In the genomic region with DNA sequence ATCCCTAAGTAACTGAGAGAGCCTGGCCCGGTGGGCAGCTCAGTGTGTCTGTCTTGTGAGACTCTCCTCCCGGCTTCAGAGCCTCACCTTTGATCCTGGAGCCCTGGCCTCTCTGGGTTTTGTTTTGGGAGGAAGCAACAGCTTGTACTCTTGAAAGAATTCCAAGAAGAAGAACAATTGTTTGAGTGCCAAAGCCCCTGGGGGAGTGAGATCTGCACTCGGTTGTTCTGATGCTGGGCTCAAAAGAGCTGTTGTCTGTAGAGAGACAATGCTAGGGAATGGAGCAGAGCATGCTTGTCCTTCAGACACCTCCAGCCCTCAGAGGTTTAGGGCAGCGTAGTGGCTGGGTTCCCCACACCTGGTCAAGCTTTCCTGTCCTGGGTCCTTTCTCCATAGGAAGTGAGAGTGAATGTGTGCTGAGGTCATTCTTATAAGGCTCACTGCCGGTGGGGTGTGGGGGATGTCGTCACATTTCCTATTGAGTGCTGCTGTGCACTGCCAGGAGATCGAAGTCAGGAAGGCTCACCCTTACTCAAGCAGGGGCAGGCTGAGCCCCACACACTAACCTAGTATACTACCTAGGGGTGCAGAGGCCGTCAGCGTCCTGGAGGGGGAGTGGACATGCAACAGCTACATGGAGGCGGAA, we compare ENCODE assay signal across 8 mouse cellular contexts. TPM values are rescaled to one million over a fixed set of nuclear protein-coding genes. Genes with fewer than 3 reads are reported as not detected.
DNase-seq lines count a peak whose midpoint lies in the region; ATAC-seq and TF ChIP-seq lines count a peak whose summit lies in the region.

No protein-coding gene starts in this region.

- peak overlapping the region; percentile 91 for H3K27ac ChIP-seq in layer of hippocampus, adult 2 months
- peak overlapping the region; percentile 19; the same call in 1 of the 2 replicates for H3K27ac ChIP-seq in limb, embryonic 10.5 days

- ATAC-seq in cerebellum, adult (ENCODE audit: insufficient number of reproducible peaks, low FRiP score, low TSS enrichment) = peak; percentile 47; the same call in 1 of the 2 replicates

- H3K36me3 ChIP-seq in limb, embryonic 10.5 days = no peaks in the 10 kb centered on the region

- no peak for DNase-seq in cerebellum, postnatal 4 days (ENCODE audit: low spot score in 2 of 2)
- DNase-seq in layer of hippocampus, adult 2 months (ENCODE audit: low spot score in 2 of 2) = no peak
- no peak for DNase-seq in layer of hippocampus, adult 9-11 months
- peak; percentile 76 for DNase-seq in cerebellum, adult 9-11 months
- DNase-seq in limb, embryonic 10.5 days (ENCODE audit: low spot score) = no peak
- no peak for DNase-seq in urinary bladder, postnatal 10 days (ENCODE audit: low spot score)
- no peak for DNase-seq in left cerebral cortex, adult 18-20 months (ENCODE audit: low spot score in 2 of 2)

- peaks cover 24% of the 10 kb centered on the region for H3K4me1 ChIP-seq in limb, embryonic 10.5 days

- 0 out of 2 replicates have a peak, but pooled peaks have one; percentile 9 for TF ChIP-seq CTCF in layer of hippocampus, adult 2 months (conservative IDR thresholded peaks at IDR 0.05)

- no peaks in the 10 kb centered on the region for H3K9me3 ChIP-seq in limb, embryonic 10.5 days (replicated peaks)

- no peaks in the 10 kb centered on the region for H3K27me3 ChIP-seq in limb, embryonic 10.5 days (ENCODE audit: low read depth, poor library complexity, severe bottlenecking)

- WGBS in limb, embryonic 10.5 days = 77% methylated on average over 10 of the region's 10 CpGs

- no peak overlapping the region for H3K4me3 ChIP-seq in layer of hippocampus, adult 2 months
- no peak overlapping the region for H3K4me3 ChIP-seq in limb, embryonic 10.5 days

RNA-seq across cellular contexts. Expression of a gene that starts 16.9 kb away (rescaled TPM):
- total RNA-seq in layer of hippocampus, adult 2 months (2021) = 10 to 100 TPM; 50.2 to 66.0 TPM
- polyA plus RNA-seq in limb, embryonic 10.5 days (2016; fragmentation: Nextera tagmentation; extraction: Ambion mirVana) = 164 and 175 TPM in 2 replicates
- total RNA-seq in left cerebral cortex, adult 18-20 months (2021) = 10 to 100 TPM; 47.2 to 53.9 TPM

RNA-seq across cellular contexts. Expression of a gene that starts 19.3 kb away (rescaled TPM):
- 10 to 100 TPM; 17.7 to 18.0 TPM for total RNA-seq in layer of hippocampus, adult 2 months (2021)
- polyA plus RNA-seq in limb, embryonic 10.5 days (2016; fragmentation: Nextera tagmentation; extraction: Ambion mirVana) = 0.73 and 0.76 TPM in 2 replicates
- total RNA-seq in left cerebral cortex, adult 18-20 months (2021) = 10 to 100 TPM in 1 of 2 experiments, 1 to 10 TPM in 1; 9.6 to 12.2 TPM

RNA-seq across cellular contexts. Expression of a gene that starts 49.0 kb away (rescaled TPM):
- 1 to 10 TPM; 1.9 to 3.4 TPM for total RNA-seq in layer of hippocampus, adult 2 months (2021)
- 52.8 and 60.6 TPM in 2 replicates for polyA plus RNA-seq in limb, embryonic 10.5 days (2016; fragmentation: Nextera tagmentation; extraction: Ambion mirVana)
- total RNA-seq in left cerebral cortex, adult 18-20 months (2021) = 1 to 10 TPM; 2.2 to 2.9 TPM
